Mouse (Mus musculus): Measurements from ENCODE around the gene Surf4. TPM values are rescaled to one million over a fixed set of nuclear protein-coding genes. Genes with fewer than 3 reads are reported as not detected.

Surf4 gene
- total and polyA plus RNA-seq, 3 experiments: 109 to 161 (median 140) TPM

DNA sequence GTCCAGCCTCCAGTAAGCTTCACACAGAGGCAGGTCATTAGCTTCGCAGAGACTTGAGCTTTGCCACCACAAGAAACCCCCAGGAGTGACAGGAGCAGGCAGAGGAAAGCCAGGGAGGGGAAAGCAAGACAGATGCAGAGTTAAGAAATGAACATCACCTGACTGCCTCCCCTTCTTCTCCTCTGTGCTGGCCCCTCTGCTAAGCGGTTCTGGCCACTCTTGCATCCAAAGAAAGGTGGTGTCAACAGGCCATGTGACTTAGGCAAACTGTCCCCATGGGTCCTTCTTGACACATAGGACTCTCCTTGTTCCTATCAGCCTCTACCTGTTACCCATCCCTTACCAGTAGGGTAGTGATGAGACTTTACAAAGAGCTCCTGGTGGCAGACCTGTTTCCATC lies 27.8 kb downstream of the Surf4 start:
- DNase-seq (ENCODE audit: extremely low read depth): no peak
- dilution Hi-C loops (cut with MboI; ENCODE audit: extremely low pct_ligation_motif_present, extremely low pct_unique_long_range_greater_than_20kb, low sequenced_read_pairs) (no loop called here), in situ Hi-C loops (cut with MboI; ENCODE audit: low pct_ligation_motif_present, low pct_unique_long_range_greater_than_20kb, low sequenced_read_pairs) (no loop called here)
- H3K79me2 ChIP-seq (replicated peaks; ENCODE audit: control insufficient read depth, extremely low read depth, insufficient read depth, poor library complexity, severe bottlenecking): peaks cover 44% of the 10 kb centered on the region
- H3K4me2 ChIP-seq (ENCODE audit: insufficient read depth, low read depth, poor library complexity, severe bottlenecking): no peak overlapping the region
- H3K27me3 ChIP-seq (replicated peaks): no peaks in the 10 kb centered on the region
- no peak overlapping the region for H3K27ac ChIP-seq (ENCODE audit: insufficient read depth, low read depth)
- no peak overlapping the region for H3K9ac ChIP-seq (ENCODE audit: insufficient read depth, low read depth)
- no peak for TF ChIP-seq E2F4 (IDR thresholded peaks at IDR 0.05; ENCODE audit: insufficient replicate concordance, low read depth, low read length)
- TF ChIP-seq MAX (IDR thresholded peaks at IDR 0.05; ENCODE audit: low read length): no peak
- no peak for TF ChIP-seq ZMIZ1 (IDR thresholded peaks at IDR 0.05; ENCODE audit: low read depth, low read length)
- no peak for TF ChIP-seq UBTF (IDR thresholded peaks at IDR 0.05; ENCODE audit: low read depth, low read length)
- TF ChIP-seq MAZ (IDR thresholded peaks at IDR 0.05; ENCODE audit: low read depth, low read length): no peak
- TF ChIP-seq IRF4 (IDR thresholded peaks at IDR 0.05; ENCODE audit: low read depth, low read length): no peak
- TF ChIP-seq CTCF (conservative IDR thresholded peaks at IDR 0.05 in 1 of 2, IDR thresholded peaks at IDR 0.05 in 1 of 2; ENCODE audit: low read depth in 2 of 2, low read length in 2 of 2): no peak
- TF ChIP-seq USF1 (IDR thresholded peaks at IDR 0.05; ENCODE audit: low read depth, low read length): no peak
- no peak for TF ChIP-seq NELFE (IDR thresholded peaks at IDR 0.05; ENCODE audit: low read depth, low read length)
- no peak for TF ChIP-seq RCOR1 (conservative IDR thresholded peaks at IDR 0.05; ENCODE audit: low read depth, low read length)
- TF ChIP-seq CHD1 (IDR thresholded peaks at IDR 0.05; ENCODE audit: low read depth, low read length): no peak
- TF ChIP-seq POLR2A (IDR thresholded peaks at IDR 0.05; ENCODE audit: low read depth, low read length): no peak
- no peak for TF ChIP-seq TBP (conservative IDR thresholded peaks at IDR 0.05; ENCODE audit: low read depth, low read length)
- no peak for TF ChIP-seq MEF2A (IDR thresholded peaks at IDR 0.05; ENCODE audit: borderline replicate concordance, low read depth, low read length)
- H3K4me1 ChIP-seq (ENCODE audit: control insufficient read depth in 1 of 2, insufficient read depth in 2 of 2): peaks cover 21 to 47% of the 10 kb centered on the region in 2 experiments
- peaks cover 33 to 60% of the 10 kb centered on the region in 2 experiments for H3K36me3 ChIP-seq (replicated peaks in 1 of 2; ENCODE audit: control insufficient read depth in 1 of 2, insufficient read depth in 1 of 2, low read length in 1 of 2)
- no peak overlapping the region for H3K4me3 ChIP-seq (replicated peaks in 1 of 3; ENCODE audit: low read depth in 2 of 3, low read length in 2 of 3, poor library complexity in 1 of 3)
- H3K9me3 ChIP-seq (replicated peaks; ENCODE audit: low read length): no peaks in the 10 kb centered on the region

DNA sequence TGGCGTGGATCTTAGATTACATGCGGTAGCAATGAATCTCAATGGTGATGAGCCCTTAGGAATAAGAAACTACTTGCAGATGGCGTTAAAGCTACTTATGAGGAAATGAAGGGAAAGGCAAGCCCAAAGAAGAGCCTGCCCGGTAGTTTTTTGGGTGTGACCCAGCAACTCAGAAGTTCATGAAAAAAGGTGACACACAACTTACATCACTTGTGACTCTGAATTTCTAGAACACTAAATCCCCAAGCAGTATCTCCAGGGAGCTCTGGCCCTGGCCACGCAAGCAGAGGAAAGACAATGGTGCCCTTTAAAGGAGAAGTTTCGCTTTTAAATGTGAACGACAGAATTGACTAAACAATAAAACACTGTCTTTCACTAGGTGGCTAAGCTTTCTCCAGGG lies 30.4 kb downstream of the Surf4 start:
- dilution Hi-C loops (cut with MboI; ENCODE audit: extremely low pct_ligation_motif_present, extremely low pct_unique_long_range_greater_than_20kb, low sequenced_read_pairs): no loop called here
- H3K36me3 ChIP-seq (replicated peaks in 1 of 2; ENCODE audit: control insufficient read depth in 1 of 2, insufficient read depth in 1 of 2, low read length in 1 of 2): peaks cover 45 to 79% of the 10 kb centered on the region in 2 experiments

More for the DNA sequence above, 30.4 kb downstream of the Surf4 start:
- Histone ChIP-seq H3K4me2 (ENCODE audit: insufficient read depth, low read depth, poor library complexity, severe bottlenecking) (peak overlapping the region; percentile 71), H3K27ac (ENCODE audit: insufficient read depth, low read depth) (peak overlapping the region; percentile 88), H3K27me3 (replicated peaks) (no peaks in the 10 kb centered on the region), H3K9me3 (replicated peaks; ENCODE audit: low read length) (no peaks in the 10 kb centered on the region), H3K79me2 (replicated peaks; ENCODE audit: control insufficient read depth, extremely low read depth, insufficient read depth, poor library complexity, severe bottlenecking) (peaks cover 41% of the 10 kb centered on the region), H3K4me1 (ENCODE audit: control insufficient read depth in 1 of 2, insufficient read depth in 2 of 2) (peaks cover 16 to 59% of the 10 kb centered on the region in 2 experiments), H3K4me3 (replicated peaks in 1 of 3; ENCODE audit: low read depth in 2 of 3, low read length in 2 of 3, poor library complexity in 1 of 3) (peak overlapping the region; percentile 76 to 78 (median 76)), H3K9ac (ENCODE audit: insufficient read depth, low read depth) (peak overlapping the region; percentile 90)
- no peak for TF ChIP-seq HCFC1 (IDR thresholded peaks at IDR 0.05; ENCODE audit: low read depth, low read length)
- peak; percentile 44; the same call in 1 of the 2 replicates for TF ChIP-seq POLR2AphosphoS2 (IDR thresholded peaks at IDR 0.05; ENCODE audit: low read depth, low read length)
- in situ Hi-C loops (cut with MboI; ENCODE audit: low pct_ligation_motif_present, low pct_unique_long_range_greater_than_20kb, low sequenced_read_pairs): no loop called here
- no peak for DNase-seq (ENCODE audit: extremely low read depth)

All from CH12.LX (cell line).